Mouse (Mus musculus): ENCODE results near the gene Cbx5. TPM values are rescaled to one million over a fixed set of nuclear protein-coding genes. Genes with fewer than 3 reads are reported as not detected.
A peak's percentile ranks its signal among the peaks of the same experiment; 100 is the strongest.

The Cbx5 gene
- total RNA-seq, 1 experiment: 226 TPM

DNA sequence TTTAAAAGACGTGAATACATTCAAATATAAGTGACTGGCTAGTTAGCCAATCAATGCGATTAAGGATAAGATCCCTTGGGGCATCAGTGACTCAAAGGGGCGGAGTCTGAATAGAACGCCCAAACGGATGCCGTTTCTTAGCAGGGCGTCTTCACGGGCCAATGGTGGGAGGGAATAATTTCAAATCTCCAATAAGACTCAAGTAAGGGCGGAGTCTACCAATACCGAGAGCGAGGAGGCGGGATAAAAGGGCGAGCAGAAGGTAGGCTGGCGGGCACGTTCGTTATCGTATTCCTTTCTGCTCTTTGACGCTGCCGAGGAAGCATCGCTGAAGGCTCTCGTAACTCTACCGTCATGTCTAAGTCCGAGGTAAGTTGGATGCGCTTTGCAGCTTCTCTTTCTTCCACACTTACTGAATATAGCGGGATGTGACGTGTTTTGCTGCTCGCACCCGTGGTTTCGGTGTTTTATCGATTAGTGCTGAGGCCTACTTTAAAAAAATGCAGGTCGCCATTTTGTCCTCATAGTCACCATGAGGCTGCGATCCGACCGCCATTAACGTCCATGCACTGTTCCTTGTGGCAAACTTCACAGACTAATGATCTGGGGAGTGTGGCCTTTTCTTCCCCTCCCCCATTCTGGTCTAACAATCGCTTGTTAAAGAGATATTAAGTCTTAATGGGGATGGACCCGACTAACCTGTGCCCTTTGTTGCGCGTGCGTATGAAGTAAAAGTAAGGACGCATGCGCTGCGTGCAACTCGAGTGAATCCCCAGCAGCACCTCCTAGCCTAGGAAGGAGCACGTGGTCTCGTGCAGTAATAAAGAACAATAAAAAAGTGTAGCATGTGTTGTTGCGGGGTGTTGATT, 778 bp upstream of the Cbx5 start, which contains the start of gene Hnrnpa1:
TSS of gene Hnrnpa1 (plus strand) at position 273 of the 869 bp plus-strand sequence.
- peaks cover 38% of the 10 kb centered on the region for H3K36me3 ChIP-seq (ENCODE audit: control insufficient read depth, insufficient read depth, low read length, poor library complexity, severe bottlenecking)

DNA sequence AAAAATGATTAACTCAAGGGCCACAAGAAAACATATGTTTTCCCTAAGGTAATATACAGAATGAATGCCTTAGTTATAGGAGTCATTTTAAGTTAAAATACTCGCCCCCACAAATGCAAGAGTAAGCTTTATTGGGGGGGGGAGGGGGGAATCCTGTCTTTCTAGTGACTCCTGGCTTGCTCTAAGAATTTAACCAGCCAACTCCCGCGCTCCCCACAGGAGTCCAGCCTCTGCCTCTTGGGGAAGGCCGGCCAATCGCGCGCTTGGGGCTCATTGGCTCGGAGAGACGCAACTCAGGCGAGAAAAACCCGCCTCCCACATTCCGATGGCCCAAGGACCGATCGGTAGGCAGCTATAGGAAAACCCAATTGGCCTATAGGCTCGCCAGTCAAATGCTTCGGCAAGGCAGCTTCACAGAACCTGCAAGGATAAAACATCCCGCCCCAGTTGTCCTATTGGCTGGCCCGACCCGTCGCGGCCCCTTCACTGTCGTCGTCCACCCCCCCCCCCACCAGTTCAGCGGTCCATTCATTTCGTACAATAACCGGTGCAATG, 409 bp downstream of the Cbx5 start:
- TF ChIP-seq MAFK (IDR thresholded peaks at IDR 0.05; ENCODE audit: insufficient read depth, low read depth, low read length) (no peak), ZNF384 (IDR thresholded peaks at IDR 0.05; ENCODE audit: low read depth, low read length) (no peak), CHD2 (IDR thresholded peaks at IDR 0.05; ENCODE audit: low read depth, low read length) (peak; percentile 83), HCFC1 (IDR thresholded peaks at IDR 0.05; ENCODE audit: borderline replicate concordance, insufficient read depth, low read length) (0 out of 2 replicates have a peak, but pooled peaks have one; percentile 9), ZC3H11A (IDR thresholded peaks at IDR 0.05; ENCODE audit: borderline replicate concordance, low read depth, low read length) (no peak)
- peak; percentile 96 for DNase-seq (ENCODE audit: low read depth, low spot score)
- Histone ChIP-seq H3K9me3 (ENCODE audit: control insufficient read depth, insufficient read depth, low read depth, low read length) (no peaks in the 10 kb centered on the region), H3K9ac (ENCODE audit: insufficient read depth, low read depth, low read length, poor library complexity, severe bottlenecking) (peak overlapping the region; percentile 99), H3K4me1 (ENCODE audit: control insufficient read depth in 2 of 2, insufficient read depth in 2 of 2, low read length in 2 of 2, poor library complexity in 1 of 2) (peaks cover 4% of the 10 kb centered on the region in 2 experiments; a peak in 3 of 4 replicates), H3K36me3 (ENCODE audit: control insufficient read depth, insufficient read depth, low read length, poor library complexity, severe bottlenecking) (peaks cover 34% of the 10 kb centered on the region), H3K4me3 (ENCODE audit: insufficient read depth in 1 of 2, low read depth in 1 of 2, low read length in 2 of 2, poor library complexity in 1 of 2, severe bottlenecking in 1 of 2) (peak overlapping the region; percentile 90 to 94), H3K27ac (ENCODE audit: insufficient read depth, low read depth, low read length, poor library complexity, severe bottlenecking) (peak overlapping the region; percentile 97)
- in situ Hi-C loops (cut with MboI; ENCODE audit: low sequenced_read_pairs in 2 of 2, unreplicated experiment in 2 of 2): no loop called here

More for the DNA sequence above, 778 bp upstream of the Cbx5 start, which contains the start of gene Hnrnpa1:
- TF ChIP-seq ZC3H11A (IDR thresholded peaks at IDR 0.05; ENCODE audit: borderline replicate concordance, low read depth, low read length) (no peak), HCFC1 (IDR thresholded peaks at IDR 0.05; ENCODE audit: borderline replicate concordance, insufficient read depth, low read length) (peak; percentile 18; the same call in 1 of the 2 replicates), ZNF384 (IDR thresholded peaks at IDR 0.05; ENCODE audit: low read depth, low read length) (no peak; the same call in none of the 2 replicates), MAFK (IDR thresholded peaks at IDR 0.05; ENCODE audit: insufficient read depth, low read depth, low read length) (no peak), CHD2 (IDR thresholded peaks at IDR 0.05; ENCODE audit: low read depth, low read length) (peak; percentile 81)
- H3K9ac ChIP-seq (ENCODE audit: insufficient read depth, low read depth, low read length, poor library complexity, severe bottlenecking): peak within 1 kb of the TSS; percentile 99
- peak within 1 kb of the TSS; percentile 93 to 94 for H3K4me3 ChIP-seq (ENCODE audit: insufficient read depth in 1 of 2, low read depth in 1 of 2, low read length in 2 of 2, poor library complexity in 1 of 2, severe bottlenecking in 1 of 2)
- peak within 1 kb of the TSS; percentile 97 for H3K27ac ChIP-seq (ENCODE audit: insufficient read depth, low read depth, low read length, poor library complexity, severe bottlenecking)
- H3K4me1 ChIP-seq (ENCODE audit: control insufficient read depth in 2 of 2, insufficient read depth in 2 of 2, low read length in 2 of 2, poor library complexity in 1 of 2): peaks cover 4% of the 10 kb centered on the region in 2 experiments; a peak in 3 of 4 replicates
- peak; percentile 98 for DNase-seq (ENCODE audit: low read depth, low spot score)
- H3K9me3 ChIP-seq (ENCODE audit: control insufficient read depth, insufficient read depth, low read depth, low read length): no peaks in the 10 kb centered on the region
- in situ Hi-C loops (cut with MboI; ENCODE audit: low sequenced_read_pairs in 2 of 2, unreplicated experiment in 2 of 2): no loop called here

DNA sequence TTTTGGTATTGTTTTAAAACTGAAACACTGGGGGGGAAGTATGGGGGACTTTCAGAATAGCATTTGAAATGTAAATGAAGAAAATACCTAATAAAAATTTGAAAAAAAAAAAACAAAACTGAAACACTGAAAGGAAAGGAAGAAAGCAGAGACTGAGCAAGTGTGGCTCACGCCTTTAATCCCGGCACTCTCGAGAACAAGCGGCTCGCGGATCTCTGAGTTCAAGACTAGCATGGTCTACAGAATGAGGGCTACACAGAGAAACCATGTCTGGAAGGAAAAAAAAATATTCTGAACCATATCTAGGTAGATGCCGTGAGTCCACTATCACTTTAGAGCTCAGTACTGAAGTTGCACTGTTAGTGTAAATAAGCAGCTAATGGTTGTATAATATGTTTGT, 2.3 kb downstream of the Cbx5 start:
- no peak overlapping the region; the same call in 1 of the 2 replicates for H3K9ac ChIP-seq (ENCODE audit: insufficient read depth, low read depth, low read length, poor library complexity, severe bottlenecking)
- in situ Hi-C loops (cut with MboI; ENCODE audit: low sequenced_read_pairs in 2 of 2, unreplicated experiment in 2 of 2): no loop called here
- peaks cover 0 to 4% of the 10 kb centered on the region in 2 experiments; a peak in 2 of 4 replicates for H3K4me1 ChIP-seq (ENCODE audit: control insufficient read depth in 2 of 2, insufficient read depth in 2 of 2, low read length in 2 of 2, poor library complexity in 1 of 2)
- H3K4me3 ChIP-seq (ENCODE audit: insufficient read depth in 1 of 2, low read depth in 1 of 2, low read length in 2 of 2, poor library complexity in 1 of 2, severe bottlenecking in 1 of 2): peak overlapping the region in 1 of 2 experiments; percentile 27; a peak in 1 of 4 replicates
- no peaks in the 10 kb centered on the region for H3K9me3 ChIP-seq (ENCODE audit: control insufficient read depth, insufficient read depth, low read depth, low read length)
- TF ChIP-seq MAFK (IDR thresholded peaks at IDR 0.05; ENCODE audit: insufficient read depth, low read depth, low read length): no peak
- TF ChIP-seq HCFC1 (IDR thresholded peaks at IDR 0.05; ENCODE audit: borderline replicate concordance, insufficient read depth, low read length): no peak
- TF ChIP-seq ZC3H11A (IDR thresholded peaks at IDR 0.05; ENCODE audit: borderline replicate concordance, low read depth, low read length): no peak
- no peak for TF ChIP-seq CHD2 (IDR thresholded peaks at IDR 0.05; ENCODE audit: low read depth, low read length)
- no peak for TF ChIP-seq ZNF384 (IDR thresholded peaks at IDR 0.05; ENCODE audit: low read depth, low read length)
- no peak for DNase-seq (ENCODE audit: low read depth, low spot score)
- H3K27ac ChIP-seq (ENCODE audit: insufficient read depth, low read depth, low read length, poor library complexity, severe bottlenecking): no peak overlapping the region
- peaks cover 18% of the 10 kb centered on the region for H3K36me3 ChIP-seq (ENCODE audit: control insufficient read depth, insufficient read depth, low read length, poor library complexity, severe bottlenecking)

- TF ChIP-seq HCFC1 (IDR thresholded peaks at IDR 0.05; ENCODE audit: borderline replicate concordance, insufficient read depth, low read length): no peak
- no peak for TF ChIP-seq MAFK (IDR thresholded peaks at IDR 0.05; ENCODE audit: insufficient read depth, low read depth, low read length)
- no peak for TF ChIP-seq ZNF384 (IDR thresholded peaks at IDR 0.05; ENCODE audit: low read depth, low read length)
- TF ChIP-seq CHD2 (IDR thresholded peaks at IDR 0.05; ENCODE audit: low read depth, low read length): no peak
- TF ChIP-seq ZC3H11A (IDR thresholded peaks at IDR 0.05; ENCODE audit: borderline replicate concordance, low read depth, low read length): no peak
- Histone ChIP-seq H3K9ac (ENCODE audit: insufficient read depth, low read depth, low read length, poor library complexity, severe bottlenecking) (no peak overlapping the region), H3K9me3 (ENCODE audit: control insufficient read depth, insufficient read depth, low read depth, low read length) (no peaks in the 10 kb centered on the region), H3K36me3 (ENCODE audit: control insufficient read depth, insufficient read depth, low read length, poor library complexity, severe bottlenecking) (no peaks in the 10 kb centered on the region; the same call in 1 of the 2 replicates), H3K27ac (ENCODE audit: insufficient read depth, low read depth, low read length, poor library complexity, severe bottlenecking) (no peak overlapping the region), H3K4me3 (ENCODE audit: insufficient read depth in 1 of 2, low read depth in 1 of 2, low read length in 2 of 2, poor library complexity in 1 of 2, severe bottlenecking in 1 of 2) (no peak overlapping the region), H3K4me1 (ENCODE audit: control insufficient read depth in 2 of 2, insufficient read depth in 2 of 2, low read length in 2 of 2, poor library complexity in 1 of 2) (peaks cover 0 to 7% of the 10 kb centered on the region in 2 experiments; a peak in 3 of 4 replicates)
- in situ Hi-C loops (cut with MboI; ENCODE audit: low sequenced_read_pairs in 2 of 2, unreplicated experiment in 2 of 2): no loop called here
- no peak for DNase-seq (ENCODE audit: low read depth, low spot score)
These were observed 6.5 kb downstream of the Cbx5 start for GRCm38 (mm10) chr15:103233119-103233518.

All from ES-E14 (cell line).